Mouse (Mus musculus) stomach, postnatal 0 days (tissue): ENCODE data around the gene Xrcc6.

Source experiments
- CTCF ChIP-seq: IDR thresholded peaks from 2 replicates; pipeline ENCODE4 v1.5.1; 2016; ENCODE audit warnings: antibody characterized with exemption, low read depth, mild to moderate bottlenecking, moderate library complexity
- EP300 ChIP-seq: optimal IDR thresholded peaks from 2 replicates; pipeline ENCODE3; 2016; ENCODE audit warnings: antibody characterized with exemption

- TF ChIP-seq CTCF = no peak
- no peak for TF ChIP-seq EP300
These were observed 47.9 kb upstream of the Xrcc6 start for GRCm38 (mm10) chr15:81939774-81940173.
